Mouse (Mus musculus): Measurements from ENCODE around the gene Gm44579. TPM values are rescaled to one million over a fixed set of nuclear protein-coding genes. Genes with fewer than 3 reads are reported as not detected.

The Gm44579 gene
- polyA plus RNA-seq (2014; fragmentation: Illumina TruSeq; extraction: RNeasy Lipid Tissue Mini Kit (QIAGEN cat#74804); ENCODE audit: low read depth, low replicate concordance) = not detected

GRCm38 (mm10) chr15:98220877-98221276 is at the start of gene Gm44579, which contains the start of gene Olfr287:
Gm44579 (minus strand) TSS chr15:98220977.
Olfr287 (minus strand) TSS chr15:98221056.

GRCm38 (mm10) chr15:98257193-98257592 is 36.4 kb upstream of the Gm44579 start, which contains the start of gene H1fnt:
H1fnt (minus strand) TSS chr15:98257293.

GRCm38 (mm10) chr15:98234350-98234749 is 13.6 kb upstream of the Gm44579 start, which contains the start of gene Olfr286:
Olfr286 (minus strand) TSS chr15:98234450.

GRCm38 (mm10) chr15:98195442-98195841 is 25.3 kb downstream of the Gm44579 start, which contains the start of gene Olfr288:
Olfr288 (minus strand) TSS chr15:98195542.

GRCm38 (mm10) chr15:98166963-98167644 is 53.7 kb downstream of the Gm44579 start, which contains the start of gene Ccdc184:
Ccdc184 (plus strand) TSS chr15:98167158.

GRCm38 (mm10) chr15:98165525-98165924 is 55.3 kb downstream of the Gm44579 start, which contains the start of gene Asb8:
Asb8 (minus strand) TSS chr15:98165625.

Other genes starting within 250 kb of the Gm44579 start
- gene Col2a1, start 216.3 kb downstream of the Gm44579 start, polyA plus RNA-seq (2014; fragmentation: Illumina TruSeq; extraction: RNeasy Lipid Tissue Mini Kit (QIAGEN cat#74804); ENCODE audit: low read depth, low replicate concordance) = not detected
- 2.6 TPM for gene Pfkm, start 128.4 kb downstream of the Gm44579 start, polyA plus RNA-seq (2014; fragmentation: Illumina TruSeq; extraction: RNeasy Lipid Tissue Mini Kit (QIAGEN cat#74804); ENCODE audit: low read depth, low replicate concordance)
- 8.6 TPM for gene Senp1, start 127.2 kb downstream of the Gm44579 start, polyA plus RNA-seq (2014; fragmentation: Illumina TruSeq; extraction: RNeasy Lipid Tissue Mini Kit (QIAGEN cat#74804); ENCODE audit: low read depth, low replicate concordance)
- gene Asb8, start 55.4 kb downstream of the Gm44579 start, polyA plus RNA-seq (2014; fragmentation: Illumina TruSeq; extraction: RNeasy Lipid Tissue Mini Kit (QIAGEN cat#74804); ENCODE audit: low read depth, low replicate concordance) = 16.2 TPM
- not detected for gene Ccdc184, start 53.8 kb downstream of the Gm44579 start, polyA plus RNA-seq (2014; fragmentation: Illumina TruSeq; extraction: RNeasy Lipid Tissue Mini Kit (QIAGEN cat#74804); ENCODE audit: low read depth, low replicate concordance)
- not detected for gene Olfr288, start 25.4 kb downstream of the Gm44579 start, polyA plus RNA-seq (2014; fragmentation: Illumina TruSeq; extraction: RNeasy Lipid Tissue Mini Kit (QIAGEN cat#74804); ENCODE audit: low read depth, low replicate concordance)
- gene Olfr287, start 79 bp upstream of the Gm44579 start, polyA plus RNA-seq (2014; fragmentation: Illumina TruSeq; extraction: RNeasy Lipid Tissue Mini Kit (QIAGEN cat#74804); ENCODE audit: low read depth, low replicate concordance) = not detected
- gene Olfr286, start 13.5 kb upstream of the Gm44579 start, polyA plus RNA-seq (2014; fragmentation: Illumina TruSeq; extraction: RNeasy Lipid Tissue Mini Kit (QIAGEN cat#74804); ENCODE audit: low read depth, low replicate concordance) = not detected
- gene H1fnt, start 36.3 kb upstream of the Gm44579 start, polyA plus RNA-seq (2014; fragmentation: Illumina TruSeq; extraction: RNeasy Lipid Tissue Mini Kit (QIAGEN cat#74804); ENCODE audit: low read depth, low replicate concordance) = not detected
- gene Zfp641, start 75.2 kb upstream of the Gm44579 start, polyA plus RNA-seq (2014; fragmentation: Illumina TruSeq; extraction: RNeasy Lipid Tissue Mini Kit (QIAGEN cat#74804); ENCODE audit: low read depth, low replicate concordance) = 0.32 TPM
- not detected for gene Olfr285, start 96.4 kb upstream of the Gm44579 start, polyA plus RNA-seq (2014; fragmentation: Illumina TruSeq; extraction: RNeasy Lipid Tissue Mini Kit (QIAGEN cat#74804); ENCODE audit: low read depth, low replicate concordance)
- not detected for gene Olfr284, start 120.0 kb upstream of the Gm44579 start, polyA plus RNA-seq (2014; fragmentation: Illumina TruSeq; extraction: RNeasy Lipid Tissue Mini Kit (QIAGEN cat#74804); ENCODE audit: low read depth, low replicate concordance)
- gene Olfr283, start 160.0 kb upstream of the Gm44579 start, polyA plus RNA-seq (2014; fragmentation: Illumina TruSeq; extraction: RNeasy Lipid Tissue Mini Kit (QIAGEN cat#74804); ENCODE audit: low read depth, low replicate concordance) = not detected
- gene Olfr282, start 210.2 kb upstream of the Gm44579 start, polyA plus RNA-seq (2014; fragmentation: Illumina TruSeq; extraction: RNeasy Lipid Tissue Mini Kit (QIAGEN cat#74804); ENCODE audit: low read depth, low replicate concordance) = not detected
- gene Olfr281, start 231.6 kb upstream of the Gm44579 start, polyA plus RNA-seq (2014; fragmentation: Illumina TruSeq; extraction: RNeasy Lipid Tissue Mini Kit (QIAGEN cat#74804); ENCODE audit: low read depth, low replicate concordance) = not detected
- gene OR5BS1P, start 248.9 kb upstream of the Gm44579 start, polyA plus RNA-seq (2014; fragmentation: Illumina TruSeq; extraction: RNeasy Lipid Tissue Mini Kit (QIAGEN cat#74804); ENCODE audit: low read depth, low replicate concordance) = not detected

Data from liver, adult 10 weeks (tissue).